Mouse (Mus musculus): ENCODE results near the gene Zcchc17. TPM values are rescaled to one million over a fixed set of nuclear protein-coding genes. Genes with fewer than 3 reads are reported as not detected.

Zcchc17 gene
- polyA plus RNA-seq, 1 experiment, result 3.2 TPM

- TF ChIP-seq TAL1 (IDR thresholded peaks at IDR 0.05; ENCODE audit: low read length) (no peak), GATA1 (IDR thresholded peaks at IDR 0.05; ENCODE audit: low read length) (no peak)
- no peak overlapping the region for H3K4me3 ChIP-seq (replicated peaks)
- peaks cover 5% of the 10 kb centered on the region for H3K27me3 ChIP-seq (ENCODE audit: control insufficient read depth)
- H3K9me3 ChIP-seq (ENCODE audit: control insufficient read depth, low read length), result no peaks in the 10 kb centered on the region
- H3K36me3 ChIP-seq (ENCODE audit: control insufficient read depth), result no peaks in the 10 kb centered on the region; the same call in 1 of the 2 replicates
- H3K4me1 ChIP-seq (ENCODE audit: control insufficient read depth), result peaks cover 79% of the 10 kb centered on the region
Measured at GRCm38 (mm10) chr4:130298877-130299628, 60.7 kb downstream of the Zcchc17 start.

GRCm38 (mm10) chr4:130297123-130297529 lies 62.6 kb downstream of the Zcchc17 start:
- H3K4me1 ChIP-seq (ENCODE audit: control insufficient read depth), result peaks cover 87% of the 10 kb centered on the region
- H3K36me3 ChIP-seq (ENCODE audit: control insufficient read depth), result no peaks in the 10 kb centered on the region; the same call in 1 of the 2 replicates
- no peaks in the 10 kb centered on the region for H3K27me3 ChIP-seq (ENCODE audit: control insufficient read depth)
- peak overlapping the region; percentile 62 for H3K4me3 ChIP-seq (replicated peaks)
- TF ChIP-seq GATA1 (IDR thresholded peaks at IDR 0.05; ENCODE audit: low read length), result peak; percentile 50; the same call in 1 of the 2 replicates
- peak; percentile 68 for TF ChIP-seq TAL1 (IDR thresholded peaks at IDR 0.05; ENCODE audit: low read length)
- H3K9me3 ChIP-seq (ENCODE audit: control insufficient read depth, low read length), result no peaks in the 10 kb centered on the region

- Histone ChIP-seq H3K9me3 (ENCODE audit: control insufficient read depth, low read length) (no peaks in the 10 kb centered on the region), H3K27me3 (ENCODE audit: control insufficient read depth) (no peaks in the 10 kb centered on the region), H3K4me1 (ENCODE audit: control insufficient read depth) (peaks cover 81% of the 10 kb centered on the region), H3K36me3 (ENCODE audit: control insufficient read depth) (no peaks in the 10 kb centered on the region; the same call in 1 of the 2 replicates), H3K4me3 (replicated peaks) (peak overlapping the region; percentile 62)
- TF ChIP-seq TAL1 (IDR thresholded peaks at IDR 0.05; ENCODE audit: low read length), result no peak
- peak; percentile 25; the same call in 1 of the 2 replicates for TF ChIP-seq GATA1 (IDR thresholded peaks at IDR 0.05; ENCODE audit: low read length)
Measured at GRCm38 (mm10) chr4:130296243-130296965, 63.3 kb downstream of the Zcchc17 start.

- peaks cover 76% of the 10 kb centered on the region for H3K4me1 ChIP-seq (ENCODE audit: control insufficient read depth)
- TF ChIP-seq TAL1 (IDR thresholded peaks at IDR 0.05; ENCODE audit: low read length) (no peak), GATA1 (IDR thresholded peaks at IDR 0.05; ENCODE audit: low read length) (0 out of 2 replicates have a peak, but pooled peaks have one; percentile 18)
- H3K4me3 ChIP-seq (replicated peaks), result peak overlapping the region; percentile 62
- H3K27me3 ChIP-seq (ENCODE audit: control insufficient read depth), result peaks cover 6% of the 10 kb centered on the region; the same call in 1 of the 2 replicates
- H3K9me3 ChIP-seq (ENCODE audit: control insufficient read depth, low read length), result no peaks in the 10 kb centered on the region
- no peaks in the 10 kb centered on the region; the same call in 1 of the 2 replicates for H3K36me3 ChIP-seq (ENCODE audit: control insufficient read depth)
Measured at GRCm38 (mm10) chr4:130295047-130295745, 64.5 kb downstream of the Zcchc17 start.

- Histone ChIP-seq H3K27me3 (ENCODE audit: control insufficient read depth) (peaks cover 11% of the 10 kb centered on the region), H3K36me3 (ENCODE audit: control insufficient read depth) (no peaks in the 10 kb centered on the region; the same call in 1 of the 2 replicates), H3K4me1 (ENCODE audit: control insufficient read depth) (peaks cover 71% of the 10 kb centered on the region), H3K9me3 (ENCODE audit: control insufficient read depth, low read length) (no peaks in the 10 kb centered on the region), H3K4me3 (replicated peaks) (peak overlapping the region; percentile 62)
- peak; percentile 66 for TF ChIP-seq GATA1 (IDR thresholded peaks at IDR 0.05; ENCODE audit: low read length)
- TF ChIP-seq TAL1 (IDR thresholded peaks at IDR 0.05; ENCODE audit: low read length), result peak; percentile 45; the same call in 2 of the 3 replicates
Measured at GRCm38 (mm10) chr4:130294513-130294912, 65.2 kb downstream of the Zcchc17 start.

- Histone ChIP-seq H3K27me3 (ENCODE audit: control insufficient read depth) (peaks cover 23% of the 10 kb centered on the region), H3K36me3 (ENCODE audit: control insufficient read depth) (no peaks in the 10 kb centered on the region; the same call in 1 of the 2 replicates), H3K4me3 (replicated peaks) (no peak overlapping the region), H3K4me1 (ENCODE audit: control insufficient read depth) (peaks cover 49% of the 10 kb centered on the region), H3K9me3 (ENCODE audit: control insufficient read depth, low read length) (no peaks in the 10 kb centered on the region)
- TF ChIP-seq GATA1 (IDR thresholded peaks at IDR 0.05; ENCODE audit: low read length) (no peak), TAL1 (IDR thresholded peaks at IDR 0.05; ENCODE audit: low read length) (no peak)
Measured at GRCm38 (mm10) chr4:130292271-130292670, 67.5 kb downstream of the Zcchc17 start.

- Histone ChIP-seq H3K27me3 (ENCODE audit: control insufficient read depth) (peaks cover 45% of the 10 kb centered on the region), H3K9me3 (ENCODE audit: control insufficient read depth, low read length) (no peaks in the 10 kb centered on the region)
Measured at GRCm38 (mm10) chr4:130289824-130290223, 69.9 kb downstream of the Zcchc17 start.

GRCm38 (mm10) chr4:130286531-130286930 lies 73.2 kb downstream of the Zcchc17 start:
- H3K9me3 ChIP-seq (ENCODE audit: control insufficient read depth, low read length), result no peaks in the 10 kb centered on the region
- peaks cover 73% of the 10 kb centered on the region for H3K27me3 ChIP-seq (ENCODE audit: control insufficient read depth)
- TF ChIP-seq GATA1 (IDR thresholded peaks at IDR 0.05; ENCODE audit: low read length), result no peak
- no peak for TF ChIP-seq TAL1 (IDR thresholded peaks at IDR 0.05; ENCODE audit: low read length)
- H3K36me3 ChIP-seq (ENCODE audit: control insufficient read depth), result no peaks in the 10 kb centered on the region
- H3K4me3 ChIP-seq (replicated peaks), result no peak overlapping the region
- H3K4me1 ChIP-seq (ENCODE audit: control insufficient read depth), result no peaks in the 10 kb centered on the region

More at GRCm38 (mm10) chr4:130289824-130290223, 69.9 kb downstream of the Zcchc17 start:
- no peak for TF ChIP-seq TAL1 (IDR thresholded peaks at IDR 0.05; ENCODE audit: low read length)
- no peak for TF ChIP-seq GATA1 (IDR thresholded peaks at IDR 0.05; ENCODE audit: low read length)
- H3K4me1 ChIP-seq (ENCODE audit: control insufficient read depth), result peaks cover 25% of the 10 kb centered on the region
- no peaks in the 10 kb centered on the region; the same call in 1 of the 2 replicates for H3K36me3 ChIP-seq (ENCODE audit: control insufficient read depth)
- H3K4me3 ChIP-seq (replicated peaks), result no peak overlapping the region
